Mouse (Mus musculus): ENCODE measurements at regions not wholly inside any gene's neighbourhood (a gene's known extent, or its start where the extent isn't known, plus 50 kb on each side); places are given as distances from the start of the nearest gene placed in this dataset.
A peak's percentile ranks its signal among the peaks of the same experiment; 100 is the strongest.

DNA sequence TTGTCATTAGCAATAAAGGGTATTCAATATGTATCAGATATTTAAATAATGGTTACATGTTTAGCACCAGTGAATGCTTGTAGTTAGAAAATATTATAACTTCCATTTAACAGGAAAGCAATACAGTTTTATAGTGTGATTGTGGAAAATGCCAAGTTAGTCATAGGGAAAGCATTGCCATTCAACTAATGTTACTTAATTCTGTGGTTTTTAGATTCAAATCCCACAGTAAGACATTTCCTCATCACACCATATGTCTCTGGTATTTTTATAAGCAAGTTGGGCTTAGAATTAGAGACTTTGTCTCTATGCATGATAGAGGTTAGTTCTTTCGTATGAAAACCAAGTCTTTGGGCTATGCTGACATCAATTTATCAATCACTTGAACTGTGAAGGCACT, 133.0 kb downstream of the Prr30 start:
- no peak for DNase-seq

DNA sequence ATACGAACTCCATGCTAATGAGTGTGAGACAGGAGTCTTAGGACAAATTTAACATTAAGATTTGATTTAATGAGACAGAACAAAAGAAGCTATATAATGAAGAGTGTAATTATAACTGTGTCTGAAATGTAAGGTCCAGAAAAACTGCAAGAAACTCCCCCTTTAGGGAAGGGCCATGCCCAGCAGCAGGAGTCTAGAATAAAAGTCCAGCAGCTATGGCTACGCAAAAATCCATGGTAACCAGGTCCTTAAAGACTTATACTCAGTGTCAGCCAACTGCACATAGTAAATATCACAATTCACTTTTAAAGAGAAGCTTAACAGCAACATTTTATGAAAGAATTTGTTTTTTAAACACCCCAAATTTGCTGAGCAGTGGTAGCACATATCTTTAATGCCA, 143.3 kb downstream of the Prr30 start:
- no peak for DNase-seq

DNA sequence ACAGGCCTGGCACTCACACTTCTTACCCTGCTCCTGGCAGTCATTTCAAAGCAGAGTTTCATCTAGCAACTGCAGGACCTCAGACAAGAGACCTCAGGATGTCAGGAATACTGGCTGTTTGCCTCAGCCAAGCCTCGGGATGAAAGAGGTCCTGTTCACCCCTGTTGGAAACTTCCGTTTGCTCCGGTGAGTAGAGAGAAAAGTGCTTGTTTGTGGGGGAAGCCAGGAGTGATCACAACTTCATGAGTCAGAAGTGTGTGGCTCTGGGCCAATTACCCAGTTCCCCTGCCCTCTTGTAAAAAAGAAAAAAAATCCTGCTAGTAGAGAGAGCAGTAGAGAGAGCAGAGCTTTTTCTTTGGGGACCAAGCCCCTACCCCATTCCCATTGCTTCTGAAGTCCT, 144.2 kb downstream of the Prr30 start:
- no peak for DNase-seq

DNA sequence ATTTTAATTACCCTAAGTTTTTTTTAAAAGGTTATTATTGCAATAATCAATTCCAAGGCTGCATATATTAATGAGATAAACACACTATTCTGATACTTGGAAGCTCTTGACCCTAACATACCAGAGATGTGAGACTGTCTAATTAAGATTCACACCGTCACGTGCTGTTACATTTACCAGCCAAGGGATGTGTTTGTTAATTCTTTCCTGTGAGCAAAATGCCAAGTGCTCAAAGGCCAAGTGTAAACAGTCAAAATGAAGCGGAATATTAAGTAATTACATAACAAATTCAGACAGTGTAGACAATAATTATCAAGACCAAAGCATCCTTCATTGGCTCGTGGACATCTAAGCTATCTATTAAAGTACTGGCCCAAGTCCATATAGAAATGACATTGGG, 145.3 kb downstream of the Prr30 start:
- DNase-seq = no peak

DNA sequence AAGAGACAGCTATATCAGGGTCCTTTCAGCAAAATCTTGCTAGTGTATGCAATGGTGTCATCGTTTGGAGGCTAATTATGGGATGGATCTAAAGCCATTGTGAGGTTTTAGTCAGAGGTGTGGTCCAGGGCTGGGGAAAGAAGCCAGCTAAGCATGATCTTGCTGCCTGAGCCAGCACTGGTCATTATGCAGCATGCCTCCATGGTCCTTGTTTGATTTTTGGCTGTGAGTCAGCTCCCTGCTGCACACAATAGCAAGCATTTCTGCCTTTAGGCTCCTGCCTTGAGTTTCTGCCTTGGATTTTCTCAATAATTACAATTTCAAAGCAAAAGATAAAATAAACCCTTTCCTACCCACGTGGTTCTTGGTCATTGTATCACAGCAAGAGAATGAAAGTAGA, 147.4 kb downstream of the Prr30 start:
- no peak for DNase-seq

DNA sequence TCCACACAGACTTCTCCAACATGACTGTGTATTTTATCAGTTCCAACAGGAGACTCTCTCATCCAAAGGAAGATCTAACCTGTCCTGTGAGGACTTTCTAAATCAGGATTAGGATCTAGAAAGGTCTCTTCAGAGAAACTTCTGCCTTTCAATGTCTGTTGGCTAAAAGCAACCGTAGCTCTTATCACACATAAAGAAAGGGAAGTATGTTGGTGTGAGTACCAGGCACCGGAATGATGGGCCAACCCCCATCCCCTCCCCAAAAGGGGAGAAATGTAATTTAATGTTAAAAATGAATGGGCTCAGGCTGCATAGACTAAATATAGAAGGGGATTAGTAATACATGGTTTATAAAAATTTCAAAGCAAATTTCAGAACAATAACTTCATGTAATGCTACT, 149.9 kb downstream of the Prr30 start:
- DNase-seq = no peak

DNA sequence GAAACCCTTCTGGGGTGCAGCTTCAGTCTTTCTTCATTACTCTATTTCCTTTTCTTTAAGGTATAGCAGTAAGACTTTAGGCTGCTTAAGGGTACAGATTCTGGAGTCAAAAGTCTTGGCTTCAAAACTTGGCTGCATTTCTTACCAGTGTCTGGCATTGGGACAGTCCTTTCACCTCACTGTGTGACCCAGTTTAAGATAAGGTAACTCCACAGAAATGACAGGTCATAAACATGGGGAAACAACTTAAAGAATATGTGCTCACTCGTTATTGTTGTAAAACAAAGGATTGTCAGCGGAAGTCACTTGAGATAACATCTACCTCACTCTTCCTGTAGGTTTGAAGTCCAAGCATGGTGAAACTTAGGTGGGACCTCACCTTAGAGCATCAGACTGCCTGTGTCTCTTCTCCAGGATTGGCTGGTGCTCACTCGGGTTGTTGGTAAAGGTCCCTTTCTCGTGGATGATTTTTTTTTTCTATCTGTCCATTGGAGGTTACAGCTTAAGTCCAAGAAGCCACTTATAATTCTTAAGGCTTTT, 150.4 kb downstream of the Prr30 start:
- DNase-seq = no peak

DNA sequence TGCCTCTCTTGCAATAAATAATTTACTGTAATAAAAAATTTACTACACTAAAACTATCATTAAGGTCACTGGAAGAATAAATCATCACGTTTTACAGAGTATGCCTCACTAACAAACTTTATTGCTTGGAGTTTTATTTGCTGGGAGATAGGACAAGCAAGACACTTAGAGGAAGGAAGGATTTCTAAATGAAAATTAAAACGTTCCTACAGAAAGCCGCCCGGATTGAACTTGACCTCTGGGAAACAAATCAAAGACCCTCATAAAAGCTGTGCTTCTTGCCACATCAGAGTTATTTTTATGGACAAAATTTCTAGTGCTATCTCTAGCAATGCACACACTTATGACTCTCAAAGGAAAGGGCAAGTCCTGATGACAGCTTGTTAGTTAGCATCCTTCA, 156.6 kb downstream of the Prr30 start:
- DNase-seq = no peak

DNA sequence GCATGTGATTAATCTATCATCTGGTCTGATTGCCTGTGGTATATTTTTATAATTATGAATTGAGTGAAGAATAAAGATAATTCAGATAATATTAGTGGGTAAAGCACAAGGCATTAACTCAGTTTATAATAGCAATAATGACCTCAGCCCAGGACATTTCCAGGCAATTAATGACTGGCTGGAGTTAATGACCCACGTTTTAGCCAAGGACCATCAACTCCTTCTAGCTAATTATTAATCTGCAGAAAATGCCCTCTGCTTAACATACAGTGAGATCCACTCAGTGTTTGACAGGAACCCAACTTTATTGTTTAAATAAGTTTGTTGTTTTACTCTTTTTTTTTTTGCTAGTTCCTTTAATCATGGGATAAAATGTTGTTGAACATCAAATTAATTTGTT, 199.1 kb downstream of the Prr30 start:
- no peak for DNase-seq

DNA sequence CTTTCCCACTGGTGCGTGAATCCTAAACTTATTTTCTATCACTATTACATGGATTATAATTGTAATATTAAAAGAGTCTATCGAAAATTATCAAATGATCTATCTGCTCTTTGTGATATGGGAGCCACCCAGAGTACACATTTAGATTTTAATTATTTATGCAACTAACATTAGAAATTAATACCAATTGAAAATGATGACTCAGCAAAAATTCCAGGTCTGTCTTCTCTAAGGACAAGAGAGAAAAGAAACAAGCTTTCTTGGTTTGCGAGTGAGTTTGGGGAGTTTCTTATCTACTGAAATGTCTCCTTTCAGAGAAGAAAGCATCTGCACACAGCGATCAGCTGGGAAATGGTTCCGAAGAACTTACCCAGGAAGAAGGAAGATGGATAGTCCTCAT, 219.4 kb downstream of the Prr30 start:
- DNase-seq = no peak

DNA sequence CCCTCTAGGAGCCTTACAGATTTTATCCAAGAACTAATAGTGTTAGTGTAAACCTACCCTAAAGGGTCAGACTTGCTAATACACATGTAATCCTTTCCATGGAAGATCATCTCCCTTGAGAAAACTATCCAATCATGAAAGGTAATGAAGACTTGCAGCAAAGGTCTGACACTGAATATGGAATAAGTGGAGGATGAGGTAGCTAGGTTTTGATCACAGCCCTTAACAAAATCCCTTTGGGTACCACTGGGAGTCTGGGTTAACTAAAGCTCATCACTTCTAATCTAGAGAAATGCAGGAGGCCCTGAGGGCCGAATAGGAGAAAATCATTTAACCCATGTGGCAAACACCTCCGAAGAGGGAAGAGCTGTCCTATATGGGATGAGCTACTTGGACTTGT, 221.6 kb downstream of the Prr30 start:
- no peak for DNase-seq

DNA sequence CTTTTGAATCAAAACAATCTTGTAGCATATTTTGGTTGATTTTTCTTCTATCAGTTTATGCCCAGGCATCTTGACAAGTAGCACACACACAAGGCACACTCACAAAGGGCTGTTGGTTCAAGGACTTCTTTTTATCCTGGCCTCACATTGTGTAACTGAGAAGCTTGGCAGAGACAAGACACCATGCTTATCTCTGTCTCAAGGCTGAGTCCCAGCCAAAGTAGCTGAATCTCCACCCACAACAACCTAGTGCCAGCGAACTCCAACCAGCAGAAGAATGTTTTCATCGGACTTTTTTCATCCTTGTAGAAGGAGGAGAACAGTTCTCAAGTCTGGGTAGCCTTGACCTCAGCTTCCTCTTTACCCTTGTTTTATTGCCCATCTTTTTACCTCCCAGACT, 229.2 kb downstream of the Prr30 start:
- DNase-seq = peak; percentile 97

DNA sequence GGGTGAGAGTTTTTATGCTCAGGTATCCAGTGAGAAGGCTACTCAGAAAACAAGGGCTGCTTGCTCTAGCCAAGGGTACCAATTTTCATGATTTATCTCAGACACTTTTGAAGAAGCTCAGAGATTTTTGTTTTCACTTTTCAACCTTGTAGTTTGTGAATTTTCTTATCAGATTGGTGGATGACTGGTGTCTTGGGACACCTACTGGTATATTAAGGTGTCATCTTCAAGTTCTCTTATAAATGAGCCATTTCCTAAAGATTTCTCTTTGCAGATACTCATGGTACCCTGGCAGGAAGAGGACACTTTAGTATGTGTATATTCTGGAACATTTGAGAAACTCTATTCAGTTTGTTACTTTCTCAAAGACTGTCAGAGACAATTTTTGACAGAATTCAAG, 239.9 kb downstream of the Prr30 start:
- DNase-seq = no peak

DNA sequence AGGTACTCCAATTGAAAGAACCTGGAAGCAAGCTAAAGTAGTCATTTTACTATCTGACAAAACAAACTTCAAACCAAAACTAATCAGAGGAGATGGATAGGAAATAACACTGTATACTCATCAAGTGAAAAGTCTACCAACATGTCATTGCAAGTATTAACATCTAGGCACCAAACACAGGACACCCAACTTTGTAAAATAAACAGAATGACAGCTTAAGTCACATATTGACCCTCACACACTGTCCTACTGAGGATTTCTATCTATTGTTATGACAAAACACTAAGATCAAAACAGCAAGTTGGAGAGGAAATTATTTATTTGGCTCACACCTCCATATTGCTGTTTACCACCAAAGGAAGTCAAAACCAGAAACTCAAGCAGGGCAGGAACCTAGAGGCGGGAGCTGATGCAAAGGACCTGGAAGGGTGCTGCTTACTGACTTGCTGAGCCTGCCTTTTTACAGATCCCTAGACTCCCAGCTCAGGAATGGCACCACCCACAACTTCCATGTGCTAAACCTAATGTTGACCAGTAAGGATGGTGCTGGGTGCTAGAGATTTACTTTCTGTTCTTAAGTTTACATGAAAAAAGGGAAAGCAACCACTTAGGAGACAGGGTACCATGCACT, 244.2 kb downstream of the Prr30 start:
- DNase-seq = no peak

DNA sequence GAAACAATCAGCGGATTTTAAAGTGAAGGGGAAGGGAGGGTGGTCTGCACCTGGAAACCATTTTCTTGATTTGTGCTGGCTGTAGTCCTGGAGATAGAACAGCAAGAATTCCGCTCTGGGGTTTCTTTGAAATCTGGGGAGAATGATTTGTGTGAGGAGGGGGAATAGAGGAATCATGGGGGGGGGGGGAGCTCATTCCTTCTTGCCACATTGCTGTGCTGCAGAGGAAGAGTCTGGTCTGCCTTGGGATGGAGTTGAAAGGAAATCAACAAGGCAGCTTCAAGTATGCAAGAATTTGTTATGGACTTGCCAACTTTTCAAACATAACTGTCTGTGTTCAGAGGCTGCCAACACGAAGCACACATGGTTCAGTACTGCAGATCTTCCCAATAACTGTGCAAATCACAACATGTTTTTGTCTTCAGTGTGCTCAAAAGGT, 249.4 kb downstream of the Prr30 start:
- peak; percentile 36 for DNase-seq

DNA sequence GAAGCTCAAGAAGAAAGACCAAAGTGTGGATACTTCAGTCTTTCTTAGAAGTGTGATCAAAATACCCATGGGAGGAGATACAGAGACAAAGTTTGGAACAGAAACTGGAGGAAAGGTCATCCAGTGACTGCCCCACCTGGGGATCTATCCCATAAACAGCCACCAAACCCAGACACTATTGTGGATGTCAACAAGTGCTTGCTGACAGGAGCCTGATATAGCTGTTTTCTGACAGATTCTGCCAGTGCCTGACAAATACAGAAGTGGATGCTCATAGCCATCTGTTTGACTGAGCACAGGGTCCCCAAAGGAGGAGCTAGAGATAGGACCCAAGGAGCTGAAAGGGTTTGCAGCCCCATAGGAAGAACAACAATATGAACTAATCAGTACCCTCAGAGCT, 252.5 kb downstream of the Prr30 start:
- peak; percentile 87 for DNase-seq

DNA sequence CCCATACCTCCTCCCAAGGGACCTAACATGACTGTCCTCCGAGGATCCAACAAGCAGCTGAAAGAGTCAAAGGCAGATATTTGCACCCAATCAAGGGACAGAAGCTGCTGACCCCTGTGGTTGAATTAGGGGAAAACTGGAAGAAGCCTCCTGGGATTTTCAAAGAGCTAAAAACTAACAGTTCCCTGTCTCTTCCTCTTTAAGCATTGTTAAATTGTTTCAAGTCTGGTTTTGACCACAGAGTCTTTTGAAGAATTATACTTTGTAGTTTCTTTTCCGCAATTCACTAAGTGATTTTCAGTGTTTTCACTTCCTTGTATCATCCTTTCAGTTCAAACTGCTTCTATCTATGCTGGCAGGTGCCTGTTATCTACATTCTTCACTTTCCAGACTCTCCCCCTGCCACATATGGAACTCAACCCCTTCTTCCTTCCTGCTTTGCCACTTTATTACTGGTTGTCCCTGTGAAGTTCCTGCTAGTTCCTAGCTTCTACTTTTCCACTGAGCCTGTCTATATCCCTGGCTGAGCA, 262.7 kb downstream of the Prr30 start:
- DNase-seq = no peak

DNA sequence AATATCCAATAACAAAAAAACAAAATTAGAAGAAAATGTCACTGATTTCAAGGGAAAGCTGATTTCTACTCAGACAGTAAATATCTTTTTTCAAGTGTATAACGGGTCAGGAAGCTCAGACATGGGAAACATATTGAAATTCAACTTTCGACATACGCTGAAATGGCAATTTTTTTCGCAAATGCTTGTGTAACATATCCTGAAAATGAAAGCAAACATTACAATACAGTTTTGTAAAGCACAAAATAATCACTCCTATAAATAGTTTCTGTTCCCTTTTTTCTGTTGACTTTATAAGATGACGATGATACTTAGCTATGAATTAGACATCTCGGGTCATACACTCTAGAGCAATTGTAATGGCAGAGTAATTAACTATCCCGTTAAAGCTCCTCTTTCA, 265.6 kb downstream of the Prr30 start:
- DNase-seq = no peak

DNA sequence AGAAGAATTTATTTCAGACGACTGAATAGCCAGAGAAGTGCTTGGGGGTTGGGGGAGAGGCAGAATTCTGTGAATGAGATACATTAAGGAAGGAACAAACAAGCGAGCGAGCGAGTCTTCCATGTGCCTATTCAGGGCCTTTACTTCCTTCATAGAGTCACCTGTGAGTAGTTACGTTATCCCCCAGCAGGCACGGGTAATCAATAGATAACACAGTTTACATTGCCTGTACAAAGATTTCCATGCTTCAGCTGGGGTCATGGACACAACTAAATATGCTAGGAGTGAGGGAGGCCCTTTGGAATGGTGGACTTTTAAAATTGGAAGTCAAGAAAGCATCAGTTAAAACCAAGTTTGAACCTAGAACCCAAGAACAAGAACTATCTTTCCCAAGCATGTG, 275.2 kb downstream of the Prr30 start:
- no peak for DNase-seq

DNA sequence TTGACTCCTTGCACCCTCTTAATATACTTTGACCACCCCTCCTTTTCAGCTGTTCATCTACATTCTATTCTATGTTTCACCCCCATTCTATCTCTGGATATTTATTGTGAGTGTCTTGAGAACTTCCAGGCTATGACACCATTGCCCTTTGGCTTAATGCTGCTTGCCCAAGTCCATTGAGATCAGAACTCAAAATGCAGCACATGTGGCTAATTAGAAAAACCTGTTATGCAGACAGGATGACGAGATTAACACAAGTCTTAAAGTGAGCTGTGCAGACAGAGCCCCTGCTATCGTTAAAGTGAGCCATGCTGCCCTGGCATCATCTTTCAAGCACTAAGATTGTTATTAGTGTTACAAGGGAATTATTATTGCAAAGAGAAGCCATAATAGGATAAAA, 299.9 kb downstream of the Prr30 start:
- DNase-seq = no peak

DNA sequence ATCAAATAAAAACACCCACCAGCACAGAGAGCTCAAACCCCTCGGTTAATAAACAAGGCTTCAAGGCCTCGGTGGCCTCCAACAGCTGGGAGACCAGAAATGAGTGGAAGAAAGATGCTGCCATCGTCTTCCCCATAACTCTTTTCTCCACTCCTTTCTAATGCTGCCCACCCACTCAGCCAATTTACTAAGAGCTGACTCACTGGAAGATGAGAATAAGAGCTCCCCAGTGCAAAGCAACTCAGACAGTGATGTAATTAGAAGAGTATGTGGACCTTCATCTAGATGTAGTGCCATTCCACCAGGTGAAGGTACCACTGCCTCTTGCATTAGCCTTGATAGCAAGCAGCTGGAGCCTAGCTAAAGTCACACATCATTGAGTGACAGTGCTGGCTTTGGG, 301.1 kb downstream of the Prr30 start:
- no peak for DNase-seq

DNA sequence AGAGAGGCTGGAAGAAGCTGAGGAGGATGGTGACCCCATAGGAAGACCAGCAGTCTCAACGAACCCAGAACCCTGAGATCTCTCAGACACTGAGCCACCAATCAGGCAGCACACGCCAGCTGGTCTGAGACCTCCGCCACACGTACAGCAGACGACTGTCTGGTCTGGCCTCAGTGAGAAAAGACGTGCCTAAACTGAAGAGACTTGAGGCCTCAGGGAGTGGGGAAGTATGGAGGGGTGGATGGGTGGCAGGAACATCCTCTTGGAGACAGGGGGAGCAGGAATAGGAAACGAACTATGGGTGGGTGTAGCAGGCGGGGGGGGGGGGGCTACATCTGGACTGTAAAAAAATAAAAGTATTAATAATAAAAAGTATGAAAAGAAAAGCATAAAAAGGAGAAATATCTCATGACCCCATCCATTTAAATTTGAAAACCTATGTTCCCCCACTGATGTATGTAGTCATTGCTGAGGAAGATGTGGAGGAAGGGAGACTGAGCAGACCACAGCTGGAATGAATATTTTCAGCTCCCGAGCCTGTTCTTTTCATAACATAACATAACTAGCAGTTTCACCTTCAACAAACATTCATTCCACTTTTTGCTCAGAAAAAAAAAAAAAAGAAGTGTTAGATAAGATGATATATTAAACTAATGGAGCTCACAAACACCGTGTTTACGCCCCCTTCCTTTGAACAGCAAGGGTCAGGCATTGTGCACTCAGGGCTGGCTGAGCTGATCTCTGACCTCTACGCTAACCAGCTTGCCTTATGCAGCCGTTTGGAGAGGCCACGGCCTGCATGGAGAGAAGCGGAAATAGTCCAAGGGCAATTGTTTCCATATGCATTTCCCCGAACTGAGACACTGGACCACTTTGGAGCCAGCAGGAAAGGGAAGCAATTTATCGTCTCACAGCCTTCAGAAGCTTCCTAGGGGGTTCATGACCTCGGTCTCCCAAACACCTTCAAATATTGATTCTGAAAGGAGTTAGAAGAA, 310.7 kb downstream of the Prr30 start:
- no peak for DNase-seq

DNA sequence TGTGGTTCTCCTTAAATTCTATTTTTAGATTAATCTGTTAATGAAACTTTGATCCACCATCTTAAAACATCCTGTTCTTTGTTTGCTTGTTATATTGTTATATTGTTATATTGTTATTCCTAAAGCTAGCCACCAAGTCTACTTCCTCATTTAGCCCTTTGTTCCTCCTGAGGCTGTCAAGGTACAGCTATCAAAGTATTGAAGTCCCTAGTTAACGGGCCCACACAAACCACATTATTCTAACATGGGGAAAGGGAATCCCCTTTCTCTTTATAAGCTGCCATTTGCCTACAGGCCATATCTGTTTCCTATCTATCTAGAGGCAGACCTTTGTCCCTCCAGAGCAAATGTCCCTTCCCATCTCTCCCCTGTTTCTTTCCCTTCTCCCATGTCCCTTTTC, 317.0 kb downstream of the Prr30 start:
- DNase-seq = no peak

DNA sequence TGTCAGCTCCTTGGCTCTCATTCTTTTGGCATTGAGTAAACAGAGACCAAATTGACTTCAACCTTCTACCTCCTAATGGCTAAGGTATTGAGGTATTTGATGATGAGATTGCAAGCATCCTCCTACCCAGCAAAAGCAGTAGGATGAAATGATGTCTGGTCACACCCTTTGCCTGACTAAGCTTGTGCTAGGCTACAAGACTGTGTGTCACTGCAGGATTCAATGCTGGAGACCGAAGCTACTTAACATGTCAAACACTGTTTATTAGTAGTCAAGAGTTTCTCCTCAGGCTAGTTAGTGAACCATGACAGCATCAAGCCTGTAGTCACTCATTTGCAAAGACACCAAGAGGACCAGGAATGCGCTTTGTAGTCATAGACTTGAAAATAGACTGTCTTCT, 320.0 kb downstream of the Prr30 start:
- DNase-seq = no peak

Data from heart, adult 11 months (tissue).